Mouse (Mus musculus): ENCODE results near the gene Prodh2. TPM values are rescaled to one million over a fixed set of nuclear protein-coding genes. Genes with fewer than 3 reads are reported as not detected.
"Not testable (repeated sequence)": the region's sequence is repeated elsewhere in the genome, so short reads cannot be mapped to it uniquely, and the experiment has no call there.

Prodh2 gene
- total RNA-seq, 1 experiment from 2014 or later = not detected

DNA sequence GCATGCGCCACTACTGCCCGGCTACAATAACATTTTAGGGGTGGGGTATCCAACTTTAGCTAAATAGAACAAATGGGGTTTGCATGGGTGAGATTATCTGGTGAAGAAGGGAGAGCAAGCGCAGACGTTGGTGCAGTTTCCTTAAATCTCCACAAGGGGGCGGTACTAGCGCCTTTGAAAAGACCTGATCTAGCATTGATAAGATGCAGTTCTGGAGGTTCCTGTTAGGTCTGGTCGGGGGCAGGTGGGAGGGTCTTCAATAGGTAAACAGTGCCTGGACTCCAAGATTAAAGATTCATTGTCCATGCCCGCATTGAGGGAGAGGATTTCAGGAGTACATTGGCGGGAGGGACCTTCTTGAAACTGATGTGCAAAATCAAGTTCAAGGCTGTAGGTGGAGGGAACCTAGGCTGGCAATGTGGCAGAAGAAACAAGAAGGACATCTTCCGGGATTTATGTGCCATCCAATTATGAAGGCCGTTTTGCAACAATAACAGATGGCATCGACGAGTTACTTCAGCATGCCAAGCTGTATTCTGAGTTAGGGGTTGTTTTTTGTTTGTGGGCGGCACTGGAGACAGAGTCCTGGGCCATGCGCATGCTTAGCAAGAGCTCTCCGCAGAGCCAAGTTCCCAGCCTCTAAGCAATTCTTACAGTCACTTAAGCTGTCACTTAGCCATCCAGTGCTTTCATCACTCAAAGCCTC is 3.0 kb upstream of the Prodh2 start:
- DNase-seq = no peak

DNA sequence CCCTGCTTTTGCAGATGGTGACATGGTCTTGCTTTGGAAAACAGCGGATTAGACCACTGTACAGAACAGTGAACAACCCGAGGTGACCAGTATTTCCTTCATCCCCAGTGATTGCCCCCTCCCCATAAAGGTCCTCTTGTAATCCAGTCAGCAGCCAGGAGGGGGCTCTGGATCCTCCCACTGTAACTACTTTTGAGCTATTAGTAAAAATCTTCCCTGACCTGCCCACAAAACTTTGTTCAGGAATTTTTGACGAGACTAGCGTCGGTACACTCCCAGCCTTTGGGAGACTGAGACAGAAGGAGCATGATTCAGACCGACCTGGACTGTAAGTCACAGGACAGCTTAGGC is 2.5 kb upstream of the Prodh2 start:
- DNase-seq = no peak

DNA sequence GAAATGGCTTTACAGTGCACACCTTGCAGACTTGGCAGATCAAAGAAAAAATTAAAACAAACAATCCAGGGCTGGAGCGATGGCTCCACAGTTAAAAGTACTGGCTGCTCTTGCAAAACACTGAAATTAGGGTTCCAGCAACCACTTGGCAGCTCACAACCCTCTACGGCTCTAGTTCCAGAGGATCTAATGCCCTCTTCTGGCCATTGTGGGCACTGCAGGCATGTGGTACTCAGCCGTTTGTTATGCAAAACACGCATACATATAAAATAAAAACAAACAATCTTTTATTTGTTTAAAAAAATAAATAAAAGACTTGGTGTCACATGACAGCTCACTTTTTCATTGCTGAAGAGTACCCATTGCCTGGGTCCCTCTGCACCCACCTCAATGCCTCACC is 657 bp upstream of the Prodh2 start:
- DNase-seq = peak; percentile 80

DNA sequence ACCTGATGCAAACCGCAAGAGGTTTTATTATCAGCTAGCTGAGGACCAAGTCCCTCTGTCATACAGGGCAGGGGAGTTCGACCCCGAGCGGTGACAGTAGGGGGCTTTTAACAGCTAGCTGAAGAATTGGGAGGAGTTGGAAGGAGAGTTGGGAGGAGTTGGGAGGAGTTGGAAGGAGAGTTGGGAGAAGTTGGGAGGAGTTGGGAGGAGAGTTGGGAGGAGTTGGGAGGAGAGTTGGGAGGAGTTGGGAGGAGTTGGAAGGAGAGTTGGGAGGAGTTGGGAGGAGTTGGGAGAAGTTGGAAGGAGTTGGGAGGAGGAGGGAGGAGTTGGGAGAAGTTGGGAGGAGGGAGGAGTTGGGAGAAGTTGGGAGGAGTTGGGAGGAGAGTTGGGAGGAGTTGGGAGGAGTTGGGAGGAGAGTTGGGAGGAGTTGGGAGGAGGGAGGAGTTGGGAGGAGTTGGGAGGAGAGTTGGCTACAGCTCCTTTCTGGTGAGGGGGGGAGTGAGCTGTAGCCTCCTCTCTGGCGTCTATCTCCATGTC is 2.2 kb downstream of the Prodh2 start:
- DNase-seq = not testable (repeated sequence)

DNA sequence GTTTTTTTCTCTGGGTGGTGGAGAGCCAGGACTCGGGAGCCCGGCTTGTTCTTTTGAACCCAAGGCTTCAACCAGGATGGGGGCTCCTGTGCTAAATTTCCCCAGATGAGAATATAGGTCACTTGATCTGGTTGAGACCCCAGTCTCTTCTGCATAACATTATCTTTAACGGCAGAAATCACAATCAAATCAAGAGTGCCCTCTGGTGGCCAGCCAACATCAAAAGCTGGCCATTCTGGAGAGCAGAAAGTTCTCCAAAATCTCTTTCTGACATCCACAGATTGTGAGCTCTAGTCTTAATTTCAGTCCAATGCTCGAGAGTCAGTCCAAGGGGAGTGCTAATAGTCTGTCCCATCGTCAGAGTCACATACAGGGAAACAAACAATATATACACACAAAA is 7.7 kb downstream of the Prodh2 start:
- not testable (repeated sequence) for DNase-seq

DNA sequence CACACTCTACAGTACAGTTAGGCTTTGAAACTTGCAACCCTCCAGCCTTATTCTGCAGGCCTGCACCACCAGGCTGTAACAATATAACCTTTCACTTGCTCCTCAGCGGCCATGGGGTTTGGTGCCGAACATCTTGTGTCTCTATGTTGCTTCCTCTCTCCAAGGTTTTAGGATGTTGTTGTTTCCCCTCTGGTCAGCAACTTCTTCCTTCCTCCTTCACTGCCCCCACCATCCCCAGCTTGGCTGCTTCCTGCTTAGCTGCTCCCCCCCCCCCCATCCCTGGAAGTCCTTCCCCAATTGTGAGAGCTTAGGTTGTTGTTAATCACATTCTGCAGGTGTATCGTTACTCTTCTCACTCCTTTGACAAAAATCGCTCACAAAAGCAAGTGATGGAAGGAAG is 14.6 kb downstream of the Prodh2 start:
- no peak for DNase-seq

DNA sequence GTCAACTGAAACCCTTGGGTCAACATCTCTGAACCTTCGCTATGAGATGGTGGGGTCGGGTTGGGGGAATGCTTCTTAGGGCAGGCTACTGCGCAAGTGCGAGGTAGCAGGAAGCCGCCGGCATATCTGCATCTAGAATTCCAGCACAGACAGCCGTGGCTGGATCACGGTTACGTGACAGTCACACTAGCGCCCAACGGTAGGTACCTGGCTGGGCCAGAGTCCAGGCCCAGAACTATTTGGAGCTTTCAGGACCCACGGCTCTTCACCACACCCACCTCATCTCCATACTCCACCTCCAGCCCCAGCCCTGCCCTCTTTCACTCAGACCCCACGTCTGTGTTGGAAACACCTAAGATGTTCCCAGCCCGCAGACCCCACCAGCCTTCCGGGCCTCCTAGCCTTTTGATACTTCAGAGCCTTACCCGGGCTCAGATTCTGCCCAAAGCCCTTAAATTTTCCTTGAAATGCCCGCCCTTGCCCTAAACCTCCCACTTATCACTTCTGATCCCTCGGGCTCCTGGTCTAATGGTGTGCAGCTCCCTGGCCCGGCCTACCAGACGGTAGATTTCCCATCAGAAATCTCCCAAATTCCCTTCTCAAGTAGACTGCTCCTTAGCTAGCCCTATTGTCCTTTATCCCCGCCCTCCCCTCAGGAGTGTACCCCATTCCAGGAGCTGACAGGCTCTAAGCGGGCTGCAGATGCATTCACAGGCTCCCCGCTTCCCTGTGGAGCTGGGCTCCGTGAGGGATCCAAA is 21.8 kb downstream of the Prodh2 start:
- DNase-seq = no peak

DNA sequence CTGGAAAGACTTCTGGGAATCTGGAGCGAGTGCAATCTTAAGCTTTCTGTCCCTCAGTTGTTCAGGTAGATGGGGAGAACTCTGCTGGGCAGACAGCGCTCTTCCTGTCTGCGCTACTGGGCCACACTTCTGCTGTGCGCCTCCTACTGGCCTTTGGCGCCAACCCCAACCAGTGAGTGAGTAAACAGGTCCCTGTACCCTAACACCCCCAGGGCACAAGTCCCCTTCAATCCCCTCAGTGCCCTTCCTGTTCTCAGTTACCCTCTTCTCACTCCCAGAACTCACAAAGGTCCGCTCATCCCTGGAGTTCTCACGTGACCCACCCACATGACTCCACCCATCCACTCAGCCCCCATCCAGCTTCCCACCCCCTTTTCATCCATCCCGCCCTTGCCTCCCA is 24.9 kb downstream of the Prodh2 start:
- no peak for DNase-seq

DNA sequence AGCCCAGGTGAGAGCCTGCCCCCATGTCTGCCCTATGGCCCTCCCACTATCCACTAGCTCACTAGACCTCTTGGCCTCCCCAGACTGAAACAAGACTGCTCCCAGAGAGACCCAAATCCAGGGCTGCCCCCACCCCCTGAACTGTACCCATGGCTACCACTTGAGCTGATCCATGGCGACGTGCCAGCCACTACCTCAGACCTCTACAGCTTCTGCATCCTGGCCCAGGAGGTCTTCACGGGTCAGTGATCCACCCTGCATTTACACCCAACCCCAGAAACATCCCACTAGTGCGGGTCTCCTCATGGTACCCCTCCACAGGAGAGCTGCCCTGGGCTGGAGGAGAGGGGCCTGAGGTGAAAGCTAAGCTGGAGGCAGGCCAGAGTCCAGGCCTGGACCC is 27.0 kb downstream of the Prodh2 start:
- no peak for DNase-seq

DNA sequence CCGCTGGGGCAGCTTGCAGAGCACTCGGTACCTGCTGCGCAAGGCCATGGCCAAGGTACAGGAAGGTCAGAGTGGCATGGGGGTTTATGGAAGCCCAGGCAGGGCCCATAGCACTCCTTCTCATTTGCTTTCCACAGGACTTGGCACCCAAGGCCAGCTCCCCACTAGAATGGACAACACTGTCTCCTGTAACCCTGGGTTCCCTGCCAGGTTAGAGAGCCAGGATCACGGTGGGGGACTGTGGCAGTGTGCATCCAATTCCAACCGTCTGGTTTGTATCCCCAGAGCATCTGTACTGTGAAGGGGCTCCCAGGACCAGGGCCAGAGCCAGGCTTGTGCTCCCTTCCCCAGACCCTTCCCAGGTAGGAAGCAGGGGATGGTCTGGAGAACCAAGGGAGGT is 27.4 kb downstream of the Prodh2 start:
- no peak for DNase-seq

DNA sequence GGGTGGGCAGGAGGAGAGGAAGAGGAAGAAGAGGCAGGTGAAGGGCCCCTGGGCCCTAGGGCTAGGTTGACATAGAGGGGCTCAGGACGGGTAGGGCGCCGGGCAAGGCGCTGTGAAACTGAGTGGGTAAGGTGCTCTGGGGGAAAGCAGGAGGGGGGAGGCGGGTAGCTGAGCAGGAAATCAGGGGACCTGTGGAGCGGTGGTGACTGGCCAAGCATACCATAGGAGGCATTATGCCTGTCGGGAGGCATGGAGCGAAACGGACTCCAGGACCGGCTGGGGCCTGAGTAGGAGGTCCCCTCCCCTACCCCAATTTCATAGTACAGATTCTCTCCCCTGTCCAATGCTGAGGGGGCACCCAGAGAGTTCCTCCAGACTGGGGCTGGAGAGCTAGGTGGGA is 29.4 kb downstream of the Prodh2 start:
- no peak for DNase-seq

DNA sequence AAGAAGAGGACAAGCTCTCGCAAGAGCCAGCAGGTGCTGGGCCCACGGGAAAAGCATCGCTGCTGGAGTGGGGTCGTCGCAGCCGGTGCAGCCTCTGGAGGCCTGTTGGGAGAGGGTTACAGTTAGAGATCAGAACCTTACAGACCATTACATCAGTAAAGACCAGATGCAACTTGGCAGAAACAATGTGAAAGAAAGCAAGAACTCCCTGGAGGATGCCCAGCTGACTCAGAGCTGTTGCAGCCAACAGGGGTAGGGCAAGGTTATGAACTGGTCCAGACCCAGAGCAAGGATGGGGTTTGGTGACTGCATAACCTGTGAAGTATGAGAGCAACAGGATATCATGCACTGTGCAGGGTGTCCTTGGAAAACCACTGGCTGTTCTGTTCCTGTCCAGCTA is 31.1 kb downstream of the Prodh2 start:
- no peak for DNase-seq

DNA sequence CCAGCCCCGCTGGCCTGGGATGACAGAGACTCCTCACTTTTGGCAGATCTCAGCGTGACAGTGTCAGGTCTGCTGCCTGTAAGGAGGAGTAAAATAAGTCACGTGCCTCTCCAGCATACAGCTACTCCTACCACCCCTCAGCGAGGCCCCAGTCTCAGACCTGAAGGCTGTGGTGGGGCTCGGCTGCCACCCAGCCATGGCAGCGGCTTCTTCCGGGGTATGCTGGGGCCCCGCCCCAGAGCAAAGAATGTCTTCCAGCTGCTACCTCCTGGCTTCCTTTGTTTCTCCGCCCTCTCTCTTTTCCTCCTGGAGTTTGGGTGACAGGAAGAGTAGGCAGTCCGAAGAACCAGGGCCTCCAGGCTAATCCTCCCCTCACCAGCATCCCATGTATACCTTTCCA is 32.5 kb downstream of the Prodh2 start:
- no peak for DNase-seq

DNA sequence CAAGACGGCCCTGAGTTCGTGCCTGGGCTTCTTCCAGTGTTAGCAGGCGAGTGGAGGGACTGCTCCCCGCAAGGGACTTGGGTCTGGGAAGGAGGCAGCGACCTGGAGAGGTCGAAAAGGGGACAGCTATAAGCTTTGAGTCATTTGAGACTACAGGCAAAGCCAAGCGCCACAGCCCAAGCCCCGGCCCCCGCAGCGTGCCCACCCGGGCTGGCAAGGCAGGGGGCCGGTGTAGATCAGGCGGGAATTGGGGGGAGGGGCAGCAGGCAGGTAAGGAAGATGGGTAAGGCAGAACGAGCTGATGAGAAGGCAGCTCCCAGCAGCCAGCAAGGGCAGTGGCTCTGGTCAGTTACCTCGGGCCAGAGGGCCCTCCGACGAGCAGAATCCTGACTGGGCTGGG is 33.0 kb downstream of the Prodh2 start:
- DNase-seq = no peak

DNA sequence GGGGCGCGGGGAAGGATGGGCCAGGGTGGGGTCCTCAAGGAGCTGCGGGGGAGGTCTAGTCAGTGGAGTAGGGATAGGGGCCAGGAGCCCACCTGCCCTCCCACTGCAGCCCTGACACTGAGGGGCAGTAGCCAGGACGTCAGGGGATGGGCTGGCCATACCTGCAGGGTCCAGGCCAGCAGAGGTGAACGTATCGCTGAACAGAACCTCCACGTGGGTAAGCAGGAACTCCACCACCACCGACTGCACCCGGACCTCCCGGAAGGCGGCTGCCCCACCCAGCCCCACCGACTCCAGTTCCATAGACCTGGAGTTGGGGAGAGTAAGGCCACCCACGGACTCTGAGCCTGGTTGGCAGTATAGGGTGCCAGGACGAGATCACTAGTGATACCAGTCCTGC is 33.6 kb downstream of the Prodh2 start:
- no peak for DNase-seq

DNA sequence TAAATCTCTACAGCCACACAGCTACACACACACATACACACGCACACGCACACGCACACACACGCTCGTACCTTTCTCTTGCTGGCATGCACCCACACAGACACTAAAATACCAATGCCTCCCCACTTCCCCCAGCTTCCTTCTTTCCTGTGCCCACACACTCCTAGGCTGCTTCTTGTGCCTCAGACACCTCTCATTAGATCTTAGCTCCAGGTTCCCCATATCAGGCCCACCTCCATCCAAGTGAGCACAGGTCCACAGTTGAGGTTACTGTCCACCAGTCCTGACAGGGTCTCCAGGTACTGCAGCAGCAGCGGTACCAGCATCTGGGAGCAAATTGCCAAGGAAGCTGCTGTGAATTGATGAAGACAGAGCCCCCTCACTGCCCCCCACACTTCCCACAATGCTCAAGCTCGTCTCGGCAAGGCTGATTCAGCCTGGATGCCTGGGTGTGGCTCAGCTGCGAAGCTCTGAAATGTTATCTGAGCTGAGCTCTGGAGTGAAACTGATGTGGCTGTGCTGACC is 37.9 kb downstream of the Prodh2 start:
- DNase-seq = no peak

DNA sequence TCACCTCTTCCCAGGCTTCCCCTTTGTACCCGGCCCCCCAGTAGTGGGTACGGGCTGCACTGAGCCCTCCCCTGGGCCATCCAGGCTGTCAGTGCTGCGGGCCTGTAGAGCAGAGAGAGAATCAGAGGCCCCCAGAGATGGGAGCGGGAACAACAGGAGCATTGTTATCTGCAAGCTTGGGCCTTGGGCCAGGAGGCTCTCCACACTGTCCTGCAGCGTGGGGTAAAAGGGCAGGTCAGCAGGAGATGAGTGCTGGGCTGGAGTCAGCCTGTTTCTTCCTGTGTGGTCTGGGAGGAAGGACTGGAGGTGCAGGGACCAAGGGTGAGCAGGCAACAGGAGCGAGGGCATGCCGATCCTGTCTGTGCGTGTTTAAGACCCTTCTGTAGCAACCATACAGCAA is 39.5 kb downstream of the Prodh2 start:
- DNase-seq = no peak

DNA sequence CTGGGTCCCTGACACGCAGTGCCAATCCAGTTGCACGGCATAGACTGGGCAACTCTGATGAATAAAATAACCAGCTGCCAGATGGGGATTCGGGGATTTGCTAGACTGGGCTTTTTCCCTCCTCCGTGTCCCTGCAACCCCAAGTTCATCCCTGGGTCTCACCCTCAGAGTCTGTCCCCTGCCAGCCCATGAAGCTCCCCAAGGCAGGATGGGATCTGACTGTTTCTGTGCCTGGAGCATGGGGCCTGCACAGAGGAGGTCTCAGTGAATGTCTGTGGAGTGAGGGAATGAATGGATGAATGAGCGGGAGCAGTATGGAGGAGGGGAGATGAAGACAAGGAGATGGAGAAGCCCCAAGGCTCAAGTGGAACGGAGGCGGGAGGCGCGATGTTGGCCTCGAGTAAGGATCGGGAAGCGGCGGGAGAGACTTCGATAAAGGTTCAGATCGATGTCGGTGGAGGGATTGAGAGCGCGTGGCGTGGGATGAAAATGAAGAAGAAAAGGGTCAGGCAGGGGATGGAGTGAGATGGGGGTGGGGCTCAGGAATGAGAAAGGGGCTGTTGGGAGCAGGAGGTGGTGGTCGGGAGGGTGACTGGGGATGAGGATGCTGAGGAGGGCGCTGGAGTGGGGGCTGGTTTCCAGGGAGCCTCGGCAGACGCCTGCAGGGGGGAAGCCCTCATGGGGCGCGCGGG is 40.7 kb downstream of the Prodh2 start:
- DNase-seq = no peak

DNA sequence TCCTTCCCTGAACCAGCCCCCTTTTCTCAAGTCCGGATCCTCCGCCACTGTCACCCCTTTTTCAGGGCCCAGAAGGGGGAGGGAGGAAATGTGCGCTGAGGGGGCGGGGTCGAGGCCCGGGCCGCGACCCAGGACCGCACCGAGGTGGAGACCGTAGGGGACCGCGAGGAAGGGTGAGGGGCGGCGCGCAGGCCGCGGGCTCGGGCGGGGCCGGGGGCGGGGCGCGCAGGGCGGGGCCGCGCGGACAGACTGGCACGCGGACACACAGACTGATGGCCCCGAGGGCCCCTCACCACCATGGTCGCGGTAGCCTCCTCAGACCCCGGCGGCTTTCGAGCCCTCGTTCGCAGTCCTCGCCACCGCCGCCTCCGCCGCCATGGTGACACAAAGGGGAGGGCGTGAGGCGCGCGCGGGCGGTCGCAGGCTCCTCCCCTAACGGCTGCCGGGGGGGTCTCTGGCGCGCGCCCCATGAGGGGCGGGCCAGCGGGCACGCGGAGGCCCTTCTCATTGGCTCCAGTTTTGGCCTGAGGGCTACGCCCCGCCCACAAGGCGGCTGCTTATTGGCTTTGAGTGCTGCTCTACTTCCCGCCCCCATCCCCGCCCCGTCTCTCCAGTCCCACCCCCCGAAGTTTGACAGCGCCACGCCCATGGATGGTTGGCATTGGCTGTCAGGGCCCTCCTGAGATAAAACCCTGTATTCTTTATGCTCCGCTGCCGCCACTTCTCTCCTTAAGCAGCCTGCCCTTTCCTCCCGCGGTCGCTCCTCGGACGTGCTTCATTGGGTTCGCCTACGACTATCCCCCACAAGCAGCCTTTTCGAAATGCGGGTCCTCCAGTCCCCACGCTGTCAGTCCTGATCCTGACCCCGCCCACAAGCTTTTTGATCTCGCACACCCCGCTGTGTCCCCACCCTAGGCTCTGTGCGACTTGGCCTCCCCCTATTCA is 41.5 kb downstream of the Prodh2 start, which contains the start of gene Arhgap33:
TSS of gene Arhgap33 (minus strand) at position 428 of the 945 bp plus-strand sequence.
- peak; percentile 96 for DNase-seq

DNA sequence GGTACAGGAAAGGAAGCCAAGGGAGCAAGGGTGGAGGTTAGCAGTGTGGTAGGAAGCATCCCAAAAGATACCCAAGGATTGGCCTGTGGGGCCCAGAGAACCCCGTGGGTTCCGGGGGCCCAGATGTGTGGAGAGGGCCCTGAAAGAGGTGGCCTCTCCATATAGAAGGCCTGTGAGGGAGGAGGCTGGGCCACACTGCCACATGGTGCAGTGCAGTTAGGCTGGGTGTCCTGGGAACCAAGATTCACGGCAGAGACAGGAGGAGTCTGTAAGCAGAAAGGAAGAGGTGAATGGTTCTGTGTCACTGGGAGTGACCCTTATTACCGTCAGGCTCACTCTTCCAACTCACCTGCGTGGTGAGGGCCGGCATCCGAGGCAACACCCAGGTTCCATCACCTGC is 47.1 kb downstream of the Prodh2 start:
- no peak for DNase-seq

DNA sequence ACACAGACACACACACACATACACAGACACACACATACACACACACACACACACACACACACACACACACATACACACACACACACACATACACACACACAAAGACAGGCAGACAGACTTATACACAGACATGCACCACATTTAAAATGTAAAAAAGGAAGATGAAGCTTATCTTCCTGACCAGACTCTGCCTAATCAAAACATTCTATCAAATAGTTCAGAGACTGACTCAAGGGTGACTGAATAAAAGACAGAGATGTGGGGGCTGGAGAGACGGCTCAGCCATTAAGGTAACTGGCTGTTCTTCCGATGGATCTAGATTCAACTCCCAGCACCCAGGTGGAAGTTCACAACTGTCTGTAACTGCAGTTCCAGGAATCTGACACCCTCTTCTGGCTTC is 50.9 kb downstream of the Prodh2 start:
- DNase-seq = no peak

DNA sequence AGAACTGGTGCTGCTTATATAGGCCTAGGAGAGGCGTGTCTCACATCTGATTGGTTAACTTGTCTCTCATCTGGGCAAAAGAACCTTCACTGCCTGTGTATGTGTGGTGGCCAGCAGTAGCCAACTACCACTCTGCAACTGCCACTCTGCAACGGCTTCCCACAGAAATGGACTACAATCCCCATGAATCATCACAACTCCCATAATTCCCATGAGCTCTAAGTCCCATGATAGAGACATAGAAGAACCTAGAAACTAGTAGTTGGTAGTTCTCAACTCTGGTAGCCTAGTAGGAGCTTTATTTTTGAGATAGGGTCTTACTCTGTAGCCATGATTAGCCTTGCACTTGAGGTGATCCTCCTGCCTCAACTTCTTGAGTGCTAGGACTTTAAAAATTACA is 56.5 kb downstream of the Prodh2 start:
- DNase-seq = no peak

All from adrenal gland, postnatal 25 days (tissue).